Mouse (Mus musculus): ENCODE results near the gene Wwox.

The Wwox gene

DNA sequence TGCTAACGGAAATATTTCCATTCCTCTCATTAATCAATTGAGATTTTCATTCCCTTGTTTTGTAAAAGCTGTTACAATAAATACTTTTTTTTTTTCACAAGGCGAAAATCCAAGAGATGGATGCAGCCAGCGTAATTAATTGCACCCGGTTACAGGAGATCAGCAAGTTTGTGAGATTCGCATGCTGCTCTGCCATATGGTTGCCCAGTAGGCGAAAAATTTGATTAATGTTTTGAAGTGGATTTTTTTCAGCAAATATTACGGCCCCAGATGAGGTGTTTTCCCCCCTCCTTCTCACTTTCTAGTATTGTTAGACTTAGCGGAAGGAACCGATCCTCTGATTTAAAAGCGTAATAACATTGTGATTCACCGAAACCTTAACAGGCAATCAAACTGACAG is 160.7 kb downstream of the Wwox start:
- DNase-seq (ENCODE audit: low spot score in 2 of 2), result no peak

DNA sequence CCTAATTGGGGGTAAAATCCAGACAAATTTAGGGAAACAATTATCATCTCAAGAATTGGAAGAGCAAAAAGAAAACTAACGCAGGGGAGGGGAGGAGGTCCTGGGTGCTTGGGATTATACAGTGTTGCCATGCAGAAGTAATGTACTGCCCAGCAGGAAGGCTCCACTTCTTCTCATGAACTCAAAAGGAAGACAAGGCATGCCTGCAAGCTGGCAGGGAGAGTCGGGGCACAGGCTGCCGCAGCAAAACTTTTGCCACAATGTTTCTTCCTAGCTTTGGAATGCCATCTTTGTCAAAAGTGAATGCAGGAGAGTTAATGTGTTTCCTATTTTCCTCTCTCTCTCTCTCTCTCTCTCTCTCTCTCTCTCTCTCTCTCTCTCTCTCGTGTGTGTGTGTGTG is 163.6 kb downstream of the Wwox start:
- DNase-seq (ENCODE audit: low spot score in 2 of 2), result no peak

DNA sequence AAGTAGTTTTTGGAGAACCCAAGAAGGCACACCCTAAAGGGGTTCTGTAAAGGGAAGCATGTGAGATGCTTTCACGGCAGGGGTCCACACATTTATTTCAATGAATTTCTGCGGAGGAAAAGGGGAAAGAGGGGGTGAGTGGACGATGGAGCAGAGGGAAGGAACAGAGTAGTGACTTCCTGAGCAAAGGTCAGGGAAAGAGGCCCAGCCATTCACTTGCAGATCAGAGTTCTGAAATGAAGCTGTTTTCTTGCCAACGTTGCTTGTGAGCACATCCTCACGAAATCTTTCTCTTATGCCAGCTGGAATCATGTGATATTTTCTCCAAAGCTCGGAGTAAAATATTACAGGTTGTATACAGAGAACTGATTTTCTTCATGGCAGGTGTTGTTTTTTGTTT is 164.1 kb downstream of the Wwox start:
- no peak for DNase-seq (ENCODE audit: low spot score in 2 of 2)

DNA sequence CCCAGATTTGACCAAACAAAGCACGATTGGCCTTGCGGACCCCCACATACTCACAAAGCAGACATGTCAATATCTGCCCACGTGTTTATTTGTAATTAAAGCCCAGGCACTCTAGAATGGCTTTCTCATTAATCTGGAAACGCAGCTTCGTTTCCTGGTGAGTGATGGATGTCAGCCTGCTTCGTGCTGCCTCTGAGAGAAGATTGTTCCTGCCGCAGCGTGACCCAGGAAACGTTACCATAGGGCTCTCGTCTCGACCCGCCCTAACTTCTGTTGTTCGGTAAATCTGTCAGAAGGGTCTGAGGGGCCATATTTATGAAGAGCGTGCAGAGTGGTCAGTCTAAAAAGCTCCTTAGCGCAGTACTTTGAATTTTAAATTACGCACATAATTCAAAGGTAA is 164.9 kb downstream of the Wwox start:
- DNase-seq (ENCODE audit: low spot score in 2 of 2), result no peak

DNA sequence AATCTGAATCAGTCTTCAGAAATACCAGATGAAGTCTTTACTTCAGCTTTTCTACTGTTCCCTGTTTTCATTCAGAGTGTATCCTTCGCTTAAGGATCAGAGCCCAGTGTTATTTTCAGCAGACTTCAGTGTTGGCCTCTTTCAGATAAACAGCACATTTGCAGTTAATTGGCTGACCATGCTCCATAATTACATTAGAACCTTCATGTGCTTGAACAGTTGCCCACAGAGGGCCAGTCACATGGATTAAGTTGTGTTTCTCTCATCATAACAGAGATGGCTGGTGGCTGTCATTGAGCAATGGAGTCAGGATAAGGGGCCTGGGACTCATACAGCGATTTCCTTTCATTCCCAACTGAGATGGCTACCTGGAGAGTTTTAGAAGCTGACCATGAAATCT is 166.2 kb downstream of the Wwox start:
- no peak for DNase-seq (ENCODE audit: low spot score in 2 of 2)

DNA sequence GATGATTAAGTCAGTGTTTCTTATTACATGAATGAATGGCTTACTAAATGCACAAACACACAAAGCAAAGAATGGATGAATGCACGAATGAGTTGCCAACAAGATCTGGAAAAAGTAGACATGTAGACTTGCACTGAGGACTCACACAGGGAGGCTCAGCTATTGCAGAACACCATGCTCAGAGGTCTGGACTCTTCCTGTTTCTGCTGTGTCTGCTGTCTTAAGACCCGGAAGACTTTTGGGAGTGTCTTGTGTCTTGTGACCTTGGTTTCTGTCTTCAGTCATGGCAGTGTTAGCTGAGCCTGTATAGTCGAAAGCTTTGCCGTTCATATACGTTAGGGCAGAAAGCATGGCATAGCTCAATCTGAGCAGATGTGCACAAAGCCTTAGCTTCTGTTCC is 169.9 kb downstream of the Wwox start:
- DNase-seq (ENCODE audit: low spot score in 2 of 2), result no peak

DNA sequence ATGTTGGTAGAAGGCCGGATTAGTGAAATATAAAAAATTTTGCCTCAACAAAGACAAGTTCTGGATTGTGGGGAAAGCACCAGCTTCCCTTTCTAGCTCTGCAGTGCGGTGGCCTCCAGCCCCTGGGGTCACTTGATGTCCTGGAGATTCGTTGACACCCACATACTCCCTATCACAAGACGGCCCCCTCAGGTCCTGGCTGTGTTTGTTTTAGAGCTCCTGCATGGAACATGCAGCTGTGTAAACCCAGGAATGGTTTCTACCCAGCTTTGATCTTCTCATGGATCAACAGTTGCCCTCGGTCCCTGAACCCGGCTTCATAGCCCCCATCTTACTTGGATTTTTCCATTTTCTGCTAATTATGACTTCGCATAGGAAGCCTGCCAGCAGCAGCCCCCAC is 171.6 kb downstream of the Wwox start:
- no peak for DNase-seq (ENCODE audit: low spot score in 2 of 2)

DNA sequence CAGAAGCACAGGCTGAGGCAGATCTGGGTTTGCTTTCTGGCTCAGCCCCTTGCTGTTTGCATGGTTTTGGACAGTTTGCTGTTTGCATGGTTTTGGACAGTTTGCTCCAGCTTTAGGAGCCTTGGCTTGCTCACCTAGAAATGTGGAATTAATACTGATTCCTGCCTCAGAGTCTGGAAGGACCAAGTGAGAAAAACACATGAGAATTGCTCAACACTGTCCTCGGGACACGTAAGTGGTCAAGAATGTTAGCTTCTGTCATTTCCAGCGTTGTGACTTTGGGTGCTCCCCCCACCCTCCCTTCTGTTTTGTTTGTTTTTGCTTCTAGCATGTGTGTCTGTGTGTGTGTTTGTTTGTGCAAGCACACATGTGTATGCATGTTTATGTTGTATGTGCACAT is 172.6 kb downstream of the Wwox start:
- DNase-seq (ENCODE audit: low spot score in 2 of 2), result no peak

DNA sequence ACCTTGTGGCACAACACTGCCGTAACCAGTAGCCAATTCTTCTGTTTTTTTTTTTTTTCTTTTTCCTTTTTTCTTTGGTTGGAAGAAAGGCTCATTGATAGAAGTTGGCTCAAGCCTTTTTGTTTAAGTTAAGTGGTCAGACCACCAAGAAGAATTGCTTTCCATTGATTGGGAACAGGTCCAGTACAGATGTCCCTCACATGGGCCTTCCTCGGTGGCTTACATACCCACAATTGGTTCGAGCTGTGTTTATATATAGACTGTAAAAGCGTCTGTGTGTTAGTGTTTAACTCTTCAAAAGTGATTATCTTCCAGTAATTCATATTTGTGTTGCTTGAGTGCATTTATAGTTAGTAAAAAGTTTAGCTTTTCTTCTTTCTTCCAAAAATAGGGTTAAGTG is 176.0 kb downstream of the Wwox start:
- DNase-seq (ENCODE audit: low spot score in 2 of 2), result no peak

DNA sequence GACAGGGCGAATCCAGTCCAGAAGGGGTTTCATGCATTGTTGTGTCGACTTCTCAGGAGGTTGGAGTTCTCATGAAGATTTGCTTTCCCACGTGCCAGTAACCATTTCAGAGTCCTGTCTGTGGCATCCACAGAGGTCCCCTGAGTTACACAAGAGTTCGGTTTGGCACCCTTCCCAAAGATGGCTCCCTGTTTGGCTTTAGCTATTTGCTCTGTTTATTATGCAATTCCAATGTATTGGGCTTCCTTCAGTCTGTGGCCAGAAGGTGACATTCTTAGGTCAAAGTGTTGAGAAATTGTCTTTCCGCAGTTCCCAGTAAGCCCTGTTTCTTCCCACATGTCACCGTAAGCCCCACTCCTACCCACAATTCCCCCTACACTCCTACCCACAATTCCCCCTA is 176.5 kb downstream of the Wwox start:
- DNase-seq (ENCODE audit: low spot score in 2 of 2), result no peak

DNA sequence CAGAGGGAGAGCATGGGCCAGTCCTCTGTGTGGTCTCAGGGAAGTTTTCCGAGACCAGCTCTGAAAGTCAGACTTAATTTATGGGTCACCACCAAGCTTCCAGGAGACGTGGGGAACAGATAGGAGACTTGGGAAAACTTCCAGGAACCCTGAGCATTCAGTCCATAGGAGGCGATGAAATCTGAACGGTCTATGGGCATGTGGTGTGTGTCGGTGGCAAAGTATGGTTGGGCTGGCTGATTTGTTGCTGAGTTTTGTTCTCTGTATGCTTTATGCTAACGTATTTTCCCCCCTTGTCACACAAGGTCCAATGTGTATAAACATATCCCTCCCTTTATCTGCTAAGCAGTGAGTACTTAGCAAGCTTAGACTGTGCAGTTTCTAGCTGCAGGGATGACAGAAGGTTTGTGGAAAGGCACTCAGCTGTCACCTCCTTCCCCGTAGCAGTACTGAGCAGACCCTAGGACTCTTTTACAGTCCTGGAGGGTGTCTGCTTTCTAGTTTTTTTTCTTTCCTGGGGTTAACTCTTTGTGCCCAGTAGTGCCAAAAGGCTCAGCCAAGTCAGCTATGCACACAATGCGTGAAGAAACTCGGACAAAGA is 179.6 kb downstream of the Wwox start:
- no peak for DNase-seq (ENCODE audit: low spot score in 2 of 2)

DNA sequence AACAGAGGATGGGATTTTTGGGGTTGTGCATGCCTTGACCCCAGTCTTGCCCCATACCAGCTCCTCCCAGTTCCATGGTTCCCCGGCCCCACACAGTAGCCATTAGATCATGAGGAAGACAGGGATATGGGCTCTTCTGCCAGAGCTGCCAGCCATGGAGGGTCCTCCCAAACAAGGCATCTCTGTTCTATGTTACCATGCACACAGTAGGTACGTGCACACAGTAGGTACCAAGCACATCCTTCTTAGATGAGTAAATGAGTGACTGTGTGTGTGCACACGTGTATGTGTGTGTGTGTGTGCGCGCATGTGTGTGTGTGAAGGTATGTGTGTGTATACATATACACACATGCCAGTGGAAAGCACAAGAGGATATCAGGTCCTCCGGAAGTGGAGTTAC is 185.9 kb downstream of the Wwox start:
- no peak for DNase-seq (ENCODE audit: low spot score in 2 of 2)

DNA sequence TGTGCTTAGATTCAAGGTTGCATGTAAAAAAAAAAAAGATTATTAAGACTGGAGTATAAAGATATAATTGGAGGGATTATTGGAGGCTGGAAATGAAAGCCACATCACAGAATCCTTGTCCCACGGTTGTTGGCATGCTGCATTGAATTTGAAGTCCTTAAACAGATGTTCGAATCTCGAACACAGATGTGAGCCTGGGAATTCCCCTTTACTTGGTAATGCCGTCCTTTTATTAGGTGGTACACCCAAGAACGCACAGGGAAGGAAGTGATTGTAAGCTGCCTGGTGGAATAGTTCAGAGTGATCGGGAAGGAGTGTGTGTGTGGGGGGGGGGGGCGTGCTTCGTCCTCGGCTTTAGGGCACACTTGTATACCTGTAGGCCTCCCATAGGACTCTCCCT is 187.4 kb downstream of the Wwox start:
- no peak for DNase-seq (ENCODE audit: low spot score in 2 of 2)

DNA sequence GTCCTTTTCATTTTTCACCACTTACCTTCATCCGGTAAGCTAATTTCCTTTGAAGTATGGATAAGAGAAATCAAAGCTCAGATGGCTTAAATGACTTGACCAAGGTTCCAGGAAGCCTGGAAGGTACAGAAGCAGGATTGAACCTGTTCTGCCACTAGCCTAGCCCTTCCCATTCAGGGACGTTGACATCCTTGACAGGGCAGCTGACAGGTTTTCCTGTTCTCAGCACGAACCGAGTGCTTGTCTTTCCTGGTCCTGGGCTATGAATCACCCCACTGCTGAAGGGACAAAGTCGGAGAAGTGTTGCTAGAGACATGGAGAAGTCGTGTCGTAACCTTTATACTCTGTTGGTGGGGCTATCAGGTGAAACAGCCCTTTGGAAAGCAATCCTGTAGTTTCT is 190.3 kb downstream of the Wwox start:
- no peak for DNase-seq (ENCODE audit: low spot score in 2 of 2)

DNA sequence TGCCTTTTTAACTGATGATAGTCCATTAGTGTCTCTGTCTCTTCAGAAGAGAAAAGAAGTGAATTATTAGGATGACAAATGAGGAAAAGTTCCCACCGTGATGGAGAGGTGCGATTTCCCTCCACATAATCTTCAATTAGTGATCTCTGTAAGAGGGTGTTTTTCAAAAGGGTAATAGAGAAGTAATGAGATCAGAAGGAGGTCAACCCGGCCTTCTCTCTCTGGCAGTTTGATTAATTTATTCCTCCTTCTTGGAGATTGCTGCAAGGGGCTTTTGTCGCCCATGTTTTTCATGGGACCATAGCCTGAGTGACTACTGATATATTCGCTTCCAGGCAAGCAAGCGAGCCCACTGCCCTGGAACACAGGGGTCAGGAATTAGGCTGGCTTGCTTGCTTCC is 191.6 kb downstream of the Wwox start:
- no peak for DNase-seq (ENCODE audit: low spot score in 2 of 2)

DNA sequence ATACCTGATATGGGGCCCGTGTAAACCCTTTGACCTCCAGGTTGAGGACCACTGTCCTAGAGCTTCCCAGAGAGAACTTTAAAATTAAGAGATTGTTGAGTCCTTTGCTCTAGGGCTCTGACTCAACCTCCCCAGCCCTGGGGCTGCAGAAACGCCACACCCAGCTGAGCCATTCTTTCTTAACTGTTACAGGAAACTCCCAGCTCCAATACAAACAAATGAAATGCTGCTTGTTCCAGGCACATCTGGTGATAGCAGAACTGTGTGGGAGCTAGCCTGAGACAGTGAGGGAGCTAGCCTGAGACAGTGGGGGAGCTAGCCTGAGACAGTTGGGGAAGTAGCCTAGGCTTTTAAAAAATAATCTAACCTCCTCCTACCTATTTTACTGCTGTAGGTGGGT is 194.7 kb downstream of the Wwox start:
- no peak for DNase-seq (ENCODE audit: low spot score in 2 of 2)

DNA sequence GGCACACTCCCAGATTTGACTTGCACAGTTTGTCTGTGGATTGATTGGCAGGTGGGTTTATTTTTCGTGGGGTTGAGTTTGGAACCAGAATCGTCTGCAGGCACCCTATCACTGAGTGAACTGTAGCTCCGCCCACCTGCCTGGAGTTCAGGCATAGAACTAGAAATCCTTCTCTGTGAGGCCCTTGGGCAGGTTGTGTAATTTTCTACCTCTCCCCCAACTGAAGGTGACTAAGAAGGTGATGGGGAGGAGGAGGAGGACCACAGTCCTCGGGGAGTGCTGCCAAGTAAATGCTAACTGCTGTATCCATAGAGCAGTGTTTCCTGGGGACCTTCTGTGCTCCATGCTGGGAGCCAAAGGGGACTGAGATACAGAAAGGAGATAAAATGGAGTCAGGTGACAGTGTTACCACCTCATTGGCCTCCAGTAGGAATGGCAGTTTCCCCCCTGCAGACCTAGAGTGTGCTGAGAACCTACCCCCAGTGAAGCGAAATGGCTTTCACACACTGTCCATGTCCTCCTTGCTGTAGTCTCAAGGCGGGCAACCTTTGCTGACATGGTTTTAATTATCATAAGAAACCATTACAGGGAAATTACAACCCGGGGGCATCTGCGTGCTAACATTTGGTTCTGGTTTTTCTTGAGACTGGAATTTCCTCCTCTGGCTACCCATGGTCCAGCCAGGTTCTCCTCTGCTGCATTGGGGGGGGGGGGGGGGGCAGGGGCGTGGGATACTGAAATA is 195.4 kb downstream of the Wwox start:
- no peak for DNase-seq (ENCODE audit: low spot score in 2 of 2)

DNA sequence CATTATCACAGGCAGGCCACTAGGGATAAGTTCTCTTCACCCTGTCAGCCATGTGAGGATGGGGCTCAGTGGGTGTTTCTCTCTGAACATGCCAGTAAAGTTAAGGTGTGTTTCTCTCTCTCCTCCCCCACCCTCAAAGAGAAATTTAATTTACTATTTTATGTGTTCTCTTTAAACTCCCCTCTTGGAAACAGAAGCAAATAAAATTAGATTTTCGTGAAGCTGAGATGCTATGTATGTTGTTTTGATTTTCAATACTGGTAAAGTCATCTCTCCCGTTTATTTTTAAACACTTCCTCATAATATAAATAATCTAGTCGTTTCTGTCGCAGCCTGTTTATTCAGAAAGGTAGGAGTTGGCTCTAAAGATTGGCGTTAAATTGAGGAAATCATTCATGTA is 196.9 kb downstream of the Wwox start:
- DNase-seq (ENCODE audit: low spot score in 2 of 2), result no peak

DNA sequence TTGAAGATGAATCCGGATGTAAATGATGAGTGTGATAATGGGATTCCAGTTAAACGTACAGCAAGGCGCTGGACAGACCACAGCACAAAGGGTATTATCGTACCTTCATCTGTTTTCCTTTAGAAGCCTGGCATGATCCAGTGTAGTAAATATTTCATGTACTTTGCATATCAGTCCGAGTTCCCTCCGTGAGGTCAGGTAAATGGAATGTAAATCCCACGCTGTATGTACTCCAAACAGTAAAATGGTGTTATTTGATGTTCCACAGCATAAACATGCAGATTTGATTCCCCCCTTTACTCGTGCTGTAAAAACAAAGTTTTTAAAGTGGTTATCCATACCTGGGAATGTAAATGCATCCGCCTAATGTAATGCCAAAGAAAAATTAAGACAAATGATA is 202.4 kb downstream of the Wwox start:
- DNase-seq (ENCODE audit: low spot score in 2 of 2), result no peak

DNA sequence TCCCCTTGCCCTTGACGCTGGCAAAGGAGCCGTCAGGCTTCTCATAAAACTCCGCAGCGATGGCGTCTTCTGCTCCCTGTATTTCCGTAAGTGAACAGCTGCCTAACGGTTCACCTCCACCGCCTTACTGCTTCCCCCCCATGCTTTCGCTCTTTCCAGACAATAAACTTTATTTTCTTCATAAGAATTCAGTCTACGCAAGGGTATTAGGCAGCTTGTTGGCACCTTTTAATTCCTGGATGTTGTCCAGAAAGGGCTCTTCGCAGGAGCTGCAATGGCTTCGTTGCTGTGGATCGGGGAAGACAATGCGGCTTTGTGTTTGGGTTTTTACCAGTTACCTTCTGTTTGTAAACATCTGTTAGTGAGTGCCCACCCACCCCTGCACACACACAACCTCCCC is 211.3 kb downstream of the Wwox start:
- DNase-seq (ENCODE audit: low spot score in 2 of 2), result no peak

DNA sequence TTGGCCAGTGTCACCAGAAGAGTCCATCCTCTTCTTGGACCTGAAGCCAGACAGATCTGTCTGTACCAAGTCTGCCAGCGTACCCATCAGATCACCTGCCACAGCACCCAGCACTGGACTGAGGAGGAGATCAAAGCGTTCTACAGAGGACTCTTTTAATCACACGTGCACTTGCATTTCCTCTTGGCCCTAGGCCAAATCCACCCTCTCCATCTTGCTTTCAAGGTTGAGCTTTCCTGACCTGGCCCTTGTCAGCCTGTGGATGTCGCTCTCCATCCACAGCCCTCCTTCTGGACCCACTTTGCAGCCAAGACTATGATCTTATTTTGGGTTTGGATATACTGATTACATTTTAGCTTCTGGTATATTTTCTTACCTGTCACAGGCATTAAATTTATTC is 218.3 kb downstream of the Wwox start:
- DNase-seq (ENCODE audit: low spot score in 2 of 2), result no peak

DNA sequence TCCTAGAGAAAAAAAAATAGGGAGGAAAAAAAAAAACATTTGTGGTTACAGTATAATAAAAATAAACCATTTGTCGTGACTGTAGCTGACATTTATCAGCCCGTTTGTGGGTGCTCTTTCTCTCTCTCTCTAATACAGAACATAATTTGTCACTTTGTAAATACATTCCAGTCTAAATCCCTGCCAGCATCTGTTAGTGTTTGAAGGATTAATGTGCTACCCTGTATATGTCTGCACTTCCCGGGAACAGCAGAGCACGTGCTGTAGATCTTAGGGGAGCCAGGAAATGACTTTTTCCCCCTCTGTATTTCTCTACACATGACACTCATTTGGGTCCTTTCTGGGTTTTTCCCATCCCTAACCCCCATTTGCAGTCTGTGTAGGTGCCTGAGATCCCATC is 219.0 kb downstream of the Wwox start:
- no peak for DNase-seq (ENCODE audit: low spot score in 2 of 2)

DNA sequence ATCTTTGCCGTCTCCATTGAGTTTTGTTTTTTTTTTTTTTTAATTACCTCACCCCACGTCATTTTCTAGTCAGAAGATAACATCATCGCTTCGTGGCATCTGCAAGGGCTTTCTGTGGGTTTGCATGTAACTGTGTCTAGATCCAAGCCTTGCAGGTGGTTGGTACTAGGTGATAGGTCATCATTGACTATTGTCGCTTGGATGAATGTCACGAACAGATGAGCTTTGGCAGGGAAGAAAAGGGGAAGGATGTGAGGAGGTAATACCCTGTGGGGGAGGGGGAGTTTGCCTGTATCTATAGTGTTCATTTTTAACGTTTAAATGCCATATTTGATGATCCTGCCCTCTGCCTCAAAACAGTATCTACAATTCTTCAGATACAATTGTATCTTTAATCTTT is 223.6 kb downstream of the Wwox start:
- no peak for DNase-seq (ENCODE audit: low spot score in 2 of 2)

DNA sequence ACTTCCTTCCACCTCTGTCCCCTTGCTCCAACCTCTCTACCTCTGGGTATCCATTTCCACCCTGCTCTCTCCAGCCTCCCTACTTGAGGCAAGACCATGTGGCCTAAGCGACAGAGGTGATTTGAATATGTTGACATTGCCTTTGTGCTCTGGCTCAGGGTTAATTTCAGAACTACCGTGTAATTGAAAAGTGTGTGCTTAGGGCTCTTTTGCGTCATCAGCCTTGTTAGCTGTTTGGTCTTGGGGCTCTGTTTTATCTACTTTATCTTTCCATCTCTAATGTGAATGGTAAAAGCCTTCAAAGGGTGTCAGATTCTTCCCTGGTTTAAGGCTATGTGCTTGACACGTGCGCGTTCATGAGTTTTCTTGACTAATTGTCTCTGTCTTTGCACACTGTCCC is 226.1 kb downstream of the Wwox start:
- no peak for DNase-seq (ENCODE audit: low spot score in 2 of 2)

Data from frontal cortex, postnatal 36 days (tissue).